Mouse (Mus musculus): ENCODE measurements around the gene Hyou1. TPM values are rescaled to one million over a fixed set of nuclear protein-coding genes. Genes with fewer than 3 reads are reported as not detected.

The Hyou1 gene
- polyA plus RNA-seq, 1 experiment from 2014 or later, result 35.7 TPM

DNA sequence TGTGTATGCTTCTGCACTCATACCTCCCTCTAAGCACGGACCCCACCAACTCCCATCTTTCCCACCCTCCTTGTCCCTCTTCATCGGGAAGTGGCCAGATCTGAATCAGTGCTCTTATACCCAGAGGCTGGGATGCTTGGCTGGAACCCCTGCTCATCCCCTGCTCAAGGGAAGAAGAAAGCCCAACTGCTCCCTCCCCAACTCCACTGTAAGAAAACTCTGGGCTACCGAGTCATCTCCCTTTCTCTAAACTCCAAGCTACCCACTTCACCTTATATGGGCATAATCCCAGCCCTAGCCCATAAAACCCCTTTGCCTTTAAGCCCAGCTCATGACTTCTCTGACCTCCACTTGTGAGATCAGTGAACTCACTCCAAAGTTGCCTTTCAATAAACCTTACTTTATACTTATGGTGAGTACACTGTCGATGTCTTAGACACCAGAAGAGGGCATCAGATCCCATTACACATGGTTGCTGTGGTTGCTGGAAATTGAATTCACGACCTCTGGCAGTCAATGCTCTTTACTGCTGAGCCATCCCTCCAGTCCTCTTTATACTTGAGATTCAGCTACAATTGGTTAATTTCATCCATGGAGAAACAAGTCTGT is 53.4 kb downstream of the Hyou1 start:
- H3K27ac ChIP-seq, result no peak overlapping the region
- no peak overlapping the region for H3K4me2 ChIP-seq
- no peak for ATAC-seq (ENCODE audit: borderline replicate concordance, extremely low read depth, low FRiP score, low TSS enrichment)

GRCm38 (mm10) chr9:44435747-44436146 is 56.5 kb downstream of the Hyou1 start:
- H3K27me3 ChIP-seq, result no peaks in the 10 kb centered on the region
- no peak overlapping the region for H3K27ac ChIP-seq
- H3K4me1 ChIP-seq, result no peaks in the 10 kb centered on the region
- H3K4me3 ChIP-seq, result no peak overlapping the region
- H3K9me3 ChIP-seq, result no peaks in the 10 kb centered on the region
- WGBS, result 79% methylated on average over 6 of the region's 6 CpGs
- H3K4me2 ChIP-seq, result no peak overlapping the region
- no peak for ATAC-seq (ENCODE audit: borderline replicate concordance, extremely low read depth, low FRiP score, low TSS enrichment)
- H3K9ac ChIP-seq, result no peak overlapping the region
- no peaks in the 10 kb centered on the region for H3K36me3 ChIP-seq

More for the DNA sequence above, 53.4 kb downstream of the Hyou1 start:
- WGBS, result 43% methylated on average over 5 of the region's 5 CpGs
- H3K4me1 ChIP-seq, result no peaks in the 10 kb centered on the region
- no peaks in the 10 kb centered on the region for H3K27me3 ChIP-seq
- no peak overlapping the region for H3K4me3 ChIP-seq
- H3K36me3 ChIP-seq, result no peaks in the 10 kb centered on the region
- H3K9ac ChIP-seq, result no peak overlapping the region
- no peaks in the 10 kb centered on the region for H3K9me3 ChIP-seq

GRCm38 (mm10) chr9:44440961-44441360 is 61.7 kb downstream of the Hyou1 start, which contains the start of gene Foxr1:
Gene Foxr1, minus strand, starts transcription at chr9:44441136.
- H3K27me3 ChIP-seq, result no peaks in the 10 kb centered on the region
- no peak within 1 kb of the TSS for H3K4me3 ChIP-seq
- no peak within 1 kb of the TSS for H3K27ac ChIP-seq
- H3K4me2 ChIP-seq, result no peak within 1 kb of the TSS
- no peak for ATAC-seq (ENCODE audit: borderline replicate concordance, extremely low read depth, low FRiP score, low TSS enrichment)
- 61% methylated on average over 19 of the region's 19 CpGs for WGBS
- no peaks in the 10 kb centered on the region for H3K36me3 ChIP-seq
- no peaks in the 10 kb centered on the region for H3K9me3 ChIP-seq
- no peaks in the 10 kb centered on the region for H3K4me1 ChIP-seq
- H3K9ac ChIP-seq, result no peak within 1 kb of the TSS

Small RNA genes lying within 50 kb of the gene (microRNA-seq; reads per million reads assigned to microRNA genes)
- gene Gm44335, result not detected
- not detected for gene Mir7085

Other genes with a start within 250 kb of the Hyou1 start
- 86.2 and 92.9 TPM in 2 replicates for gene Mcam, start 245.0 kb upstream of the Hyou1 start, polyA plus RNA-seq (2015; fragmentation: Nextera tagmentation; extraction: Ambion mirVana)
- gene Cbl, start 145.4 kb upstream of the Hyou1 start, polyA plus RNA-seq (2015; fragmentation: Nextera tagmentation; extraction: Ambion mirVana), result 13.5 and 15.4 TPM in 2 replicates
- gene Ccdc153, start 138.8 kb upstream of the Hyou1 start, polyA plus RNA-seq (2015; fragmentation: Nextera tagmentation; extraction: Ambion mirVana), result 2.8 and 2.9 TPM in 2 replicates
- 0.09 TPM in 1 of 2 replicates, not detected in the other for gene Pdzd3, start 128.0 kb upstream of the Hyou1 start, polyA plus RNA-seq (2015; fragmentation: Nextera tagmentation; extraction: Ambion mirVana)
- gene Nlrx1, start 110.9 kb upstream of the Hyou1 start, polyA plus RNA-seq (2015; fragmentation: Nextera tagmentation; extraction: Ambion mirVana), result 9.9 and 11.0 TPM in 2 replicates
- 1.8 and 2.0 TPM in 2 replicates for gene Abcg4, start 90.9 kb upstream of the Hyou1 start, polyA plus RNA-seq (2015; fragmentation: Nextera tagmentation; extraction: Ambion mirVana)
- gene Hinfp, start 73.8 kb upstream of the Hyou1 start, polyA plus RNA-seq (2015; fragmentation: Nextera tagmentation; extraction: Ambion mirVana), result 21.4 and 21.7 TPM in 2 replicates
- 6.8 and 8.5 TPM in 2 replicates for gene C2cd2l, start 59.2 kb upstream of the Hyou1 start, polyA plus RNA-seq (2015; fragmentation: Nextera tagmentation; extraction: Ambion mirVana)
- 33.5 and 36.5 TPM in 2 replicates for gene Dpagt1, start 53.5 kb upstream of the Hyou1 start, polyA plus RNA-seq (2015; fragmentation: Nextera tagmentation; extraction: Ambion mirVana)
- gene H2afx, start 44.8 kb upstream of the Hyou1 start, polyA plus RNA-seq (2015; fragmentation: Nextera tagmentation; extraction: Ambion mirVana), result 357 and 365 TPM in 2 replicates
- gene Hmbs, start 35.3 kb upstream of the Hyou1 start, polyA plus RNA-seq (2015; fragmentation: Nextera tagmentation; extraction: Ambion mirVana), result 123 and 135 TPM in 2 replicates
- 27.9 and 29.8 TPM in 2 replicates for gene Vps11, start 17.8 kb upstream of the Hyou1 start, polyA plus RNA-seq (2015; fragmentation: Nextera tagmentation; extraction: Ambion mirVana)
- gene Slc37a4, start 17.4 kb downstream of the Hyou1 start, polyA plus RNA-seq (2015; fragmentation: Nextera tagmentation; extraction: Ambion mirVana), result 20.5 and 21.3 TPM in 2 replicates
- 1,635 and 1,709 TPM in 2 replicates for gene Rps25, start 27.6 kb downstream of the Hyou1 start, polyA plus RNA-seq (2015; fragmentation: Nextera tagmentation; extraction: Ambion mirVana)
- gene Trappc4, start 28.1 kb downstream of the Hyou1 start, polyA plus RNA-seq (2015; fragmentation: Nextera tagmentation; extraction: Ambion mirVana), result 131 and 133 TPM in 2 replicates
- 27.3 and 31.7 TPM in 2 replicates for gene Ccdc84, start 39.1 kb downstream of the Hyou1 start, polyA plus RNA-seq (2015; fragmentation: Nextera tagmentation; extraction: Ambion mirVana)
- gene Foxr1, start 61.6 kb downstream of the Hyou1 start, polyA plus RNA-seq (2015; fragmentation: Nextera tagmentation; extraction: Ambion mirVana), result not detected in 2 replicates
- gene Upk2, start 75.5 kb downstream of the Hyou1 start, polyA plus RNA-seq (2015; fragmentation: Nextera tagmentation; extraction: Ambion mirVana), result 1.3 and 1.5 TPM in 2 replicates
- 17.1 and 17.3 TPM in 2 replicates for gene Bcl9l, start 103.3 kb downstream of the Hyou1 start, polyA plus RNA-seq (2015; fragmentation: Nextera tagmentation; extraction: Ambion mirVana)
- not detected in 2 replicates for gene Cxcr5, start 182.4 kb downstream of the Hyou1 start, polyA plus RNA-seq (2015; fragmentation: Nextera tagmentation; extraction: Ambion mirVana)
- gene Ddx6, start 225.4 kb downstream of the Hyou1 start, polyA plus RNA-seq (2015; fragmentation: Nextera tagmentation; extraction: Ambion mirVana), result 20.7 and 22.5 TPM in 2 replicates